Mouse (Mus musculus) CH12.LX (cell line): ENCODE data around the gene Dlgap1.

Experiments used
- CTCF ChIP-seq, 2 experiments: IDR thresholded peaks in 1 of 2; conservative IDR thresholded peaks in 1 of 2; 2 replicates each; pipeline ENCODE4 v1.5.1; 2011 to 2012; ENCODE audit warnings: low read depth in 2 of 2, low read length in 2 of 2, improper control_type of control experiment in 1 of 2, inconsistent platforms in 1 of 2, mild to moderate bottlenecking in 1 of 2, moderate library complexity in 1 of 2
- MEF2A ChIP-seq: IDR thresholded peaks from 2 replicates; pipeline ENCODE4 v1.6.1; 2014; ENCODE audit warnings: low read depth, mild to moderate bottlenecking, inconsistent platforms, low read length, improper control_type of control experiment, borderline replicate concordance
- TCF12 ChIP-seq: IDR thresholded peaks from 2 replicates; pipeline ENCODE4 v1.6.1; 2014; ENCODE audit warnings: low read depth, mild to moderate bottlenecking, inconsistent platforms, low read length, improper control_type of control experiment

GRCm38 (mm10) chr17:69973081-69973480 is 4.2 kb downstream of the Dlgap1 start:
- TF ChIP-seq CTCF (conservative IDR thresholded peaks at IDR 0.05 in 1 of 2, IDR thresholded peaks at IDR 0.05 in 1 of 2; ENCODE audit: low read depth in 2 of 2, low read length in 2 of 2) (no peak), TCF12 (no peak), MEF2A (no peak)
